Mouse (Mus musculus): ENCODE measurements around the gene Nmt2. TPM values are rescaled to one million over a fixed set of nuclear protein-coding genes. Genes with fewer than 3 reads are reported as not detected.

Nmt2 gene
- polyA plus RNA-seq, 1 experiment, result 15.2 TPM

GRCm38 (mm10) chr2:3332056-3332455, 48.0 kb downstream of the Nmt2 start:
- Histone ChIP-seq H3K4me3 (replicated peaks; ENCODE audit: control insufficient read depth, low read depth, low read length) (peak overlapping the region; percentile 80), H3K4me1 (ENCODE audit: control insufficient read depth, insufficient read depth, low read length) (no peaks in the 10 kb centered on the region; the same call in 1 of the 2 replicates), H3K27ac (ENCODE audit: control insufficient read depth, insufficient read depth, low read depth, low read length, poor library complexity) (peak overlapping the region; percentile 12; the same call in 1 of the 2 replicates)
- 0% methylated on average over 21 of the region's 21 CpGs for WGBS
- no peak for TF ChIP-seq POLR2A (IDR thresholded peaks at IDR 0.05; ENCODE audit: borderline replicate concordance, control insufficient read depth, low read depth, low read length)
- no peak for TF ChIP-seq CTCF (IDR thresholded peaks at IDR 0.05; ENCODE audit: control insufficient read depth, insufficient read depth, low read length)

GRCm38 (mm10) chr2:3332484-3333242, 48.7 kb downstream of the Nmt2 start, which contains the start of gene Rpp38:
Gene Rpp38, minus strand, starts transcription at chr2:3332643.
- no peak; the same call in 1 of the 2 replicates for TF ChIP-seq POLR2A (IDR thresholded peaks at IDR 0.05; ENCODE audit: borderline replicate concordance, control insufficient read depth, low read depth, low read length)
- no peak for TF ChIP-seq CTCF (IDR thresholded peaks at IDR 0.05; ENCODE audit: control insufficient read depth, insufficient read depth, low read length)
- Histone ChIP-seq H3K4me3 (replicated peaks; ENCODE audit: control insufficient read depth, low read depth, low read length) (peak within 1 kb of the TSS; percentile 80), H3K27ac (ENCODE audit: control insufficient read depth, insufficient read depth, low read depth, low read length, poor library complexity) (peak within 1 kb of the TSS; percentile 14), H3K4me1 (ENCODE audit: control insufficient read depth, insufficient read depth, low read length) (no peaks in the 10 kb centered on the region; the same call in 1 of the 2 replicates)
- under 1% methylated on average over 45 of the region's 45 CpGs for WGBS

GRCm38 (mm10) chr2:3333761-3334160, 49.7 kb downstream of the Nmt2 start:
- WGBS, result 54% methylated on average over 12 of the region's 12 CpGs
- Histone ChIP-seq H3K4me3 (replicated peaks; ENCODE audit: control insufficient read depth, low read depth, low read length) (no peak overlapping the region), H3K4me1 (ENCODE audit: control insufficient read depth, insufficient read depth, low read length) (no peaks in the 10 kb centered on the region; the same call in 1 of the 2 replicates), H3K27ac (ENCODE audit: control insufficient read depth, insufficient read depth, low read depth, low read length, poor library complexity) (no peak overlapping the region)
- TF ChIP-seq CTCF (IDR thresholded peaks at IDR 0.05; ENCODE audit: control insufficient read depth, insufficient read depth, low read length), result no peak
- TF ChIP-seq POLR2A (IDR thresholded peaks at IDR 0.05; ENCODE audit: borderline replicate concordance, control insufficient read depth, low read depth, low read length), result no peak

- H3K27ac ChIP-seq (ENCODE audit: control insufficient read depth, insufficient read depth, low read depth, low read length, poor library complexity), result no peak within 1 kb of the TSS
- peak within 1 kb of the TSS; percentile 44 for H3K4me3 ChIP-seq (replicated peaks; ENCODE audit: control insufficient read depth, low read depth, low read length)
- TF ChIP-seq POLR2A (IDR thresholded peaks at IDR 0.05; ENCODE audit: borderline replicate concordance, control insufficient read depth, low read depth, low read length) (no peak), CTCF (IDR thresholded peaks at IDR 0.05; ENCODE audit: control insufficient read depth, insufficient read depth, low read length) (no peak)
- WGBS, result 3% methylated on average over 20 of the region's 20 CpGs
- no peaks in the 10 kb centered on the region; the same call in 1 of the 2 replicates for H3K4me1 ChIP-seq (ENCODE audit: control insufficient read depth, insufficient read depth, low read length)
Measured at GRCm38 (mm10) chr2:3335611-3336301, 51.7 kb downstream of the Nmt2 start, which contains the start of gene Acbd7. Gene Acbd7, plus strand, starts transcription at chr2:3336168.

GRCm38 (mm10) chr2:3348422-3348821, 64.4 kb downstream of the Nmt2 start:
- Histone ChIP-seq H3K4me3 (replicated peaks; ENCODE audit: control insufficient read depth, low read depth, low read length) (no peak overlapping the region), H3K4me1 (ENCODE audit: control insufficient read depth, insufficient read depth, low read length) (no peaks in the 10 kb centered on the region), H3K27ac (ENCODE audit: control insufficient read depth, insufficient read depth, low read depth, low read length, poor library complexity) (no peak overlapping the region)
- WGBS, result 69% methylated on average over 4 of the region's 4 CpGs
- TF ChIP-seq POLR2A (IDR thresholded peaks at IDR 0.05; ENCODE audit: borderline replicate concordance, control insufficient read depth, low read depth, low read length) (no peak), CTCF (IDR thresholded peaks at IDR 0.05; ENCODE audit: control insufficient read depth, insufficient read depth, low read length) (no peak)

- TF ChIP-seq CTCF (IDR thresholded peaks at IDR 0.05; ENCODE audit: control insufficient read depth, insufficient read depth, low read length), result peak; percentile 40; the same call in 1 of the 2 replicates
- TF ChIP-seq POLR2A (IDR thresholded peaks at IDR 0.05; ENCODE audit: borderline replicate concordance, control insufficient read depth, low read depth, low read length), result no peak
- WGBS, result 20% methylated on average over 3 of the region's 3 CpGs
- Histone ChIP-seq H3K4me1 (ENCODE audit: control insufficient read depth, insufficient read depth, low read length) (no peaks in the 10 kb centered on the region), H3K27ac (ENCODE audit: control insufficient read depth, insufficient read depth, low read depth, low read length, poor library complexity) (no peak overlapping the region), H3K4me3 (replicated peaks; ENCODE audit: control insufficient read depth, low read depth, low read length) (no peak overlapping the region)
Measured at GRCm38 (mm10) chr2:3348919-3349318, 64.9 kb downstream of the Nmt2 start.

- Histone ChIP-seq H3K4me1 (ENCODE audit: control insufficient read depth, insufficient read depth, low read length) (no peaks in the 10 kb centered on the region), H3K4me3 (replicated peaks; ENCODE audit: control insufficient read depth, low read depth, low read length) (no peak overlapping the region), H3K27ac (ENCODE audit: control insufficient read depth, insufficient read depth, low read depth, low read length, poor library complexity) (no peak overlapping the region)
- TF ChIP-seq POLR2A (IDR thresholded peaks at IDR 0.05; ENCODE audit: borderline replicate concordance, control insufficient read depth, low read depth, low read length) (no peak), CTCF (IDR thresholded peaks at IDR 0.05; ENCODE audit: control insufficient read depth, insufficient read depth, low read length) (no peak)
Measured at GRCm38 (mm10) chr2:3353160-3353559, 69.1 kb downstream of the Nmt2 start.

GRCm38 (mm10) chr2:3355793-3356192, 71.8 kb downstream of the Nmt2 start:
- TF ChIP-seq CTCF (IDR thresholded peaks at IDR 0.05; ENCODE audit: control insufficient read depth, insufficient read depth, low read length), result no peak
- no peak for TF ChIP-seq POLR2A (IDR thresholded peaks at IDR 0.05; ENCODE audit: borderline replicate concordance, control insufficient read depth, low read depth, low read length)
- H3K27ac ChIP-seq (ENCODE audit: control insufficient read depth, insufficient read depth, low read depth, low read length, poor library complexity), result no peak overlapping the region
- no peaks in the 10 kb centered on the region for H3K4me1 ChIP-seq (ENCODE audit: control insufficient read depth, insufficient read depth, low read length)
- H3K4me3 ChIP-seq (replicated peaks; ENCODE audit: control insufficient read depth, low read depth, low read length), result no peak overlapping the region
- 68% methylated on average over 8 of the region's 8 CpGs for WGBS

Data from bone marrow, adult 2 months (tissue).